Mouse (Mus musculus) CH12.LX (cell line): ENCODE results near the gene Lrrn2. TPM values are rescaled to one million over a fixed set of nuclear protein-coding genes. Genes with fewer than 3 reads are reported as not detected.

ENCODE experiments used
- DNase-seq: peaks from one replicate; pipeline ENCODE4 v3.0.0-alpha.2; 2013; ENCODE audit errors: extremely low read depth
- H3K27ac ChIP-seq: 2 replicates; pipeline ENCODE4 v1.5.1; 2012; ENCODE audit warnings: low read depth, mild to moderate bottlenecking, control low read depth, moderate library complexity; ENCODE audit not compliant: insufficient read depth
- H3K27me3 ChIP-seq: replicated peaks from 2 replicates; pipeline ENCODE3; 2012; ENCODE audit warnings: inconsistent platforms
- H3K36me3 ChIP-seq, 2 experiments: replicated peaks in 1 of 2; 2 replicates each; pipeline versions ENCODE3 to v1.6.1; 2012; ENCODE audit warnings: inconsistent platforms in 1 of 2, low read length in 1 of 2, mild to moderate bottlenecking in 1 of 2, mixed read lengths in 1 of 2, moderate library complexity in 1 of 2; ENCODE audit not compliant: control insufficient read depth in 1 of 2, insufficient read depth in 1 of 2
- H3K4me1 ChIP-seq, 2 experiments: 2 replicates each; pipeline ENCODE4 v1.6.1; 2012; ENCODE audit warnings: inconsistent platforms in 1 of 2, moderate library complexity in 1 of 2; ENCODE audit not compliant: insufficient read depth in 2 of 2, control insufficient read depth in 1 of 2
- H3K4me2 ChIP-seq: 2 replicates; pipeline ENCODE4 v1.6.1; 2012; ENCODE audit warnings: low read depth, mild to moderate bottlenecking, control low read depth; ENCODE audit not compliant: poor library complexity, insufficient read depth, severe bottlenecking
- H3K4me3 ChIP-seq, 3 experiments: fragments of 150-350 bp in 1 of 3; sonication (generic) in 1 of 3; replicated peaks in 1 of 3; 2 replicates each; pipeline versions ENCODE3 to v1.5.1; 2011 to 2012; ENCODE audit warnings: low read depth in 2 of 3, low read length in 2 of 3, mild to moderate bottlenecking in 2 of 3, moderate library complexity in 2 of 3, control low read depth in 1 of 3, improper control_type of control experiment in 1 of 3, inconsistent platforms in 1 of 3, mixed read lengths in 1 of 3; ENCODE audit not compliant: poor library complexity in 1 of 3
- H3K79me2 ChIP-seq: replicated peaks from 2 replicates; pipeline ENCODE4 v1.6.1; 2012; ENCODE audit warnings: mild to moderate bottlenecking, moderate library complexity; ENCODE audit not compliant: control insufficient read depth, poor library complexity, insufficient read depth, severe bottlenecking; ENCODE audit errors: extremely low read depth
- H3K9ac ChIP-seq: 2 replicates; pipeline ENCODE4 v1.6.1; 2012; ENCODE audit warnings: low read depth, mild to moderate bottlenecking, control low read depth, moderate library complexity; ENCODE audit not compliant: insufficient read depth
- H3K9me3 ChIP-seq: replicated peaks from 2 replicates; pipeline ENCODE3; 2012; ENCODE audit warnings: low read length, inconsistent platforms, mixed read lengths
- BHLHE40 ChIP-seq: IDR thresholded peaks from 2 replicates; pipeline ENCODE4 v1.6.1; 2011; ENCODE audit warnings: mild to moderate bottlenecking, low read depth, low read length, improper control_type of control experiment
- CHD1 ChIP-seq: IDR thresholded peaks from 2 replicates; pipeline ENCODE4 v1.6.1; 2012; ENCODE audit warnings: low read depth, low read length, improper control_type of control experiment, inconsistent platforms
- CTCF ChIP-seq, 2 experiments: IDR thresholded peaks in 1 of 2; conservative IDR thresholded peaks in 1 of 2; 2 replicates each; pipeline ENCODE4 v1.5.1; 2011 to 2012; ENCODE audit warnings: low read depth in 2 of 2, low read length in 2 of 2, improper control_type of control experiment in 1 of 2, inconsistent platforms in 1 of 2, mild to moderate bottlenecking in 1 of 2, moderate library complexity in 1 of 2
- E2F4 ChIP-seq: IDR thresholded peaks from 2 replicates; pipeline ENCODE4 v1.6.1; 2011; ENCODE audit warnings: low read depth, low read length, improper control_type of control experiment; ENCODE audit not compliant: insufficient replicate concordance
- ELF1 ChIP-seq: IDR thresholded peaks from 2 replicates; pipeline ENCODE4 v1.6.1; 2014; ENCODE audit warnings: low read depth, mild to moderate bottlenecking, inconsistent platforms, low read length, improper control_type of control experiment
- ETS1 ChIP-seq: conservative IDR thresholded peaks from 2 replicates; pipeline ENCODE4 v1.6.1; 2012; ENCODE audit warnings: low read depth, mild to moderate bottlenecking, inconsistent platforms, low read length, improper control_type of control experiment, moderate library complexity
- GABPA ChIP-seq: IDR thresholded peaks from 2 replicates; pipeline ENCODE4 v1.6.1; 2012; ENCODE audit warnings: low read depth, low read length, improper control_type of control experiment, inconsistent platforms; ENCODE audit not compliant: insufficient replicate concordance
- HCFC1 ChIP-seq: IDR thresholded peaks from 2 replicates; pipeline ENCODE4 v1.6.1; 2012; ENCODE audit warnings: low read depth, mild to moderate bottlenecking, inconsistent platforms, low read length, improper control_type of control experiment
- IRF4 ChIP-seq: IDR thresholded peaks from 2 replicates; pipeline ENCODE4 v1.6.1; 2014; ENCODE audit warnings: low read depth, mild to moderate bottlenecking, inconsistent platforms, low read length, improper control_type of control experiment
- JUN ChIP-seq: IDR thresholded peaks from 2 replicates; pipeline ENCODE4 v1.6.1; 2011; ENCODE audit warnings: low read depth, mild to moderate bottlenecking, low read length, improper control_type of control experiment, moderate library complexity; ENCODE audit not compliant: insufficient read depth
- JUND ChIP-seq: conservative IDR thresholded peaks from 2 replicates; pipeline ENCODE4 v1.6.1; 2011; ENCODE audit warnings: low read depth, low read length, improper control_type of control experiment
- KAT2A ChIP-seq: IDR thresholded peaks from 2 replicates; pipeline ENCODE4 v1.6.1; 2012; ENCODE audit warnings: low read length, improper control_type of control experiment, inconsistent platforms; ENCODE audit not compliant: insufficient replicate concordance
- MAFK ChIP-seq: IDR thresholded peaks from 2 replicates; pipeline ENCODE4 v1.6.1; 2011; ENCODE audit warnings: low read length, improper control_type of control experiment; ENCODE audit not compliant: insufficient replicate concordance
- MAZ ChIP-seq: IDR thresholded peaks from 2 replicates; pipeline ENCODE4 v1.6.1; 2012; ENCODE audit warnings: low read depth, mild to moderate bottlenecking, inconsistent platforms, low read length, improper control_type of control experiment, moderate library complexity
- MEF2A ChIP-seq: IDR thresholded peaks from 2 replicates; pipeline ENCODE4 v1.6.1; 2014; ENCODE audit warnings: low read depth, mild to moderate bottlenecking, inconsistent platforms, low read length, improper control_type of control experiment, borderline replicate concordance
- MYC ChIP-seq: IDR thresholded peaks from 2 replicates; pipeline ENCODE4 v1.6.1; 2011; ENCODE audit warnings: low read depth, mild to moderate bottlenecking, improper control_type of control experiment, low read length
- POLR2A ChIP-seq: IDR thresholded peaks from 2 replicates; pipeline ENCODE4 v1.6.1; 2011; ENCODE audit warnings: low read depth, mild to moderate bottlenecking, improper control_type of control experiment, low read length
- POLR2AphosphoS2 ChIP-seq: IDR thresholded peaks from 2 replicates; pipeline ENCODE4 v1.6.1; 2011; ENCODE audit warnings: low read depth, low read length, improper control_type of control experiment
- RCOR1 ChIP-seq: conservative IDR thresholded peaks from 2 replicates; pipeline ENCODE4 v1.6.1; 2012; ENCODE audit warnings: low read depth, mild to moderate bottlenecking, inconsistent platforms, low read length, improper control_type of control experiment
- SMC3 ChIP-seq: IDR thresholded peaks from 2 replicates; pipeline ENCODE4 v1.6.1; 2011; ENCODE audit warnings: low read depth, low read length, improper control_type of control experiment
- TBP ChIP-seq: conservative IDR thresholded peaks from 2 replicates; pipeline ENCODE4 v1.6.1; 2011; ENCODE audit warnings: low read depth, low read length, improper control_type of control experiment
- TCF12 ChIP-seq: IDR thresholded peaks from 2 replicates; pipeline ENCODE4 v1.6.1; 2014; ENCODE audit warnings: low read depth, mild to moderate bottlenecking, inconsistent platforms, low read length, improper control_type of control experiment
- USF2 ChIP-seq: conservative IDR thresholded peaks from 2 replicates; pipeline ENCODE4 v1.6.1; 2011; ENCODE audit warnings: low read depth, low read length, improper control_type of control experiment
- ZC3H11A ChIP-seq: IDR thresholded peaks from 2 replicates; pipeline ENCODE4 v1.6.1; 2012; ENCODE audit warnings: low read depth, mild to moderate bottlenecking, inconsistent platforms, low read length, improper control_type of control experiment
- ZKSCAN1 ChIP-seq: IDR thresholded peaks from 2 replicates; pipeline ENCODE4 v1.6.1; 2012; ENCODE audit warnings: low read depth, inconsistent platforms, low read length, improper control_type of control experiment, borderline replicate concordance
- ZMIZ1 ChIP-seq: IDR thresholded peaks from 2 replicates; pipeline ENCODE4 v1.6.1; 2012; ENCODE audit warnings: low read depth, mild to moderate bottlenecking, inconsistent platforms, low read length, improper control_type of control experiment
- ZNF384 ChIP-seq: IDR thresholded peaks from 2 replicates; pipeline ENCODE4 v1.6.1; 2012; ENCODE audit warnings: low read depth, low read length, improper control_type of control experiment, inconsistent platforms
- dilution Hi-C: fragments of 300-500 bp; cut with MboI; formaldehyde crosslinking; loops from 2 replicates; pipeline ENCODE4 v1.14.3; 2020; ENCODE audit warnings: low sequenced_read_pairs; ENCODE audit not compliant: extremely low pct_unique_long_range_greater_than_20kb, extremely low pct_ligation_motif_present
- in situ Hi-C: fragments of 300-500 bp; cut with MboI; formaldehyde crosslinking; loops from 3 replicates; pipeline ENCODE4 v1.14.3; 2019; ENCODE audit warnings: low sequenced_read_pairs, low pct_ligation_motif_present, low pct_unique_long_range_greater_than_20kb, mixed read lengths
- polyA plus RNA-seq: library from polyadenylated mRNA; unstranded; fragments of >175 nt; gene quantifications from 2 replicates; pipeline ENCODE4 v1.2.1, GENCODE M21; 2012; ENCODE audit warnings: low read depth; ENCODE audit not compliant: insufficient read length
- total RNA-seq, 2 experiments: library from RNA; depleted of rRNA; stranded (reverse); fragments of 300-350 nt in 1 of 2; fragments of >200 nt in 1 of 2; gene quantifications; 2 replicates each; pipeline ENCODE4 v1.2.3; 2012 to 2014

The Lrrn2 gene
- total and polyA plus RNA-seq, 3 experiments = not detected

GRCm38 (mm10) chr1:132899626-132900025, 19.6 kb downstream of the Lrrn2 start:
- Histone ChIP-seq H3K36me3 (no peaks in the 10 kb centered on the region), H3K79me2 (no peaks in the 10 kb centered on the region), H3K4me2 (no peak overlapping the region), H3K4me3 (no peak overlapping the region), H3K27me3 (peaks cover 99% of the 10 kb centered on the region), H3K27ac (no peak overlapping the region), H3K4me1 (no peaks in the 10 kb centered on the region; a peak in 1 of 4 replicates), H3K9me3 (no peaks in the 10 kb centered on the region), H3K9ac (no peak overlapping the region)
- DNase-seq = no peak
- dilution Hi-C loops = no loop called here
- in situ Hi-C loops = no loop called here
- TF ChIP-seq HCFC1 (no peak), GABPA (no peak), ZKSCAN1 (no peak), MEF2A (no peak), MAFK (no peak), ZC3H11A (no peak), POLR2A (no peak), TCF12 (no peak), KAT2A (no peak), MAZ (no peak), ELF1 (no peak), MYC (no peak), E2F4 (no peak), ETS1 (no peak), CTCF (conservative IDR thresholded peaks at IDR 0.05 in 1 of 2, IDR thresholded peaks at IDR 0.05 in 1 of 2; ENCODE audit: low read depth in 2 of 2, low read length in 2 of 2) (no peak), JUND (no peak), CHD1 (no peak), SMC3 (no peak), POLR2AphosphoS2 (no peak)

- Histone ChIP-seq H3K4me1 (no peaks in the 10 kb centered on the region; a peak in 1 of 4 replicates), H3K27me3 (peaks cover 98% of the 10 kb centered on the region), H3K36me3 (no peaks in the 10 kb centered on the region), H3K9ac (no peak overlapping the region), H3K4me2 (no peak overlapping the region), H3K4me3 (no peak overlapping the region), H3K27ac (no peak overlapping the region), H3K79me2 (no peaks in the 10 kb centered on the region), H3K9me3 (no peaks in the 10 kb centered on the region)
- TF ChIP-seq CTCF (conservative IDR thresholded peaks at IDR 0.05 in 1 of 2, IDR thresholded peaks at IDR 0.05 in 1 of 2; ENCODE audit: low read depth in 2 of 2, low read length in 2 of 2) = no peak
- TF ChIP-seq IRF4 = no peak
- no peak for TF ChIP-seq ZNF384
- TF ChIP-seq GABPA = no peak
- no peak for TF ChIP-seq JUN
- no peak for TF ChIP-seq RCOR1
- TF ChIP-seq HCFC1 = no peak
- no peak for TF ChIP-seq MAZ
- no peak for TF ChIP-seq BHLHE40
- TF ChIP-seq SMC3 = no peak
- no peak for TF ChIP-seq ELF1
- no peak for TF ChIP-seq TBP
- no peak for TF ChIP-seq USF2
- TF ChIP-seq ZMIZ1 = no peak
- no peak for TF ChIP-seq E2F4
- no peak for TF ChIP-seq POLR2AphosphoS2
- DNase-seq = no peak
- dilution Hi-C loops = no loop called here
- in situ Hi-C loops = no loop called here
Measured at GRCm38 (mm10) chr1:132900945-132901344, 20.9 kb downstream of the Lrrn2 start.
